Mouse (Mus musculus) thymus, postnatal 25 days (tissue): ENCODE results near the gene Gm3045.

Source experiments
- DNase-seq: peaks from one replicate; pipeline ENCODE4 v3.0.0; 2022

Gm3045 gene

DNA sequence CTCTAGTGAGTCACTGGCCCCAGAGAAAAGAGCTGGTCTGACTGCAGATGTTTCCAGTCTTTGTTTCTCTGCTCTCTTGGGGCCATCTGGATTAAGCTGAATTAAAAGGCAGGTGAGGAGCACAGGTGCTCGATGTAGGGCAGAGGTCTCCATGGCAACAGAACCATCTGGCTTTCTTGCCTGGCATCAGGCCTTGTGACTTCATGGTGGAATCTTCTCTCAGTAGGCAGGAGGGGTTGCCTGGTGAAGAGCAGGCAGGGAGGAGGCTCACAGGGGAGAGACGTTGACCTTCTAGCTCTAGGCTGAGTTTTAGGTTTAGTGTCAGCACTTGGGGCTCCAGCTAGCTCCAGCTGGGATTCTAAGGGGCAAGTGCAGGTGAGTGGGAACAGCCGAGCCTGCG is at the start of gene Gm3045:
TSS of gene Gm3045 (plus strand) at position 230 of the 400 bp plus-strand sequence.
- no peak for DNase-seq

GRCm38 (mm10) chr13:56380855-56381685 is 45.3 kb upstream of the Gm3045 start:
- no peak for DNase-seq

DNA sequence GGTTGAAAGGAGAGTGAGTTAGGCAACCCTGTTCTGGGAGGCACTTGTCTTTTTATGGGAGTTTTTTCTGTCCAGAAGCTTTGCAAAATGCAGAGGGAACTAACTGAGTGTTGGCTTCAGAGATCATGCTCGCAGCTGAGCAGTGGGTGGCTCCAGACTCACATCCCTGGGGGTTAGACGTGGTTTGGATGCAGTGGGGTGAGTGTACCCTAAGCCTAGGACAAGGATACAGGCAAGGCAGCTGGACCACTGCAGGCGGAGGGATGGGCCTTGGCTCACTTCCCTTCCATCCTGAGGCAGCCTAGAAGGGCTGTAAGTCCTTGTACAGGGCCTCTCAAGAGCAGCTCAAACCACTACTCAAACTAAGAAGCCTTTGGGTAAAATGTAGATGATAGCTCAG is 43.0 kb upstream of the Gm3045 start:
- DNase-seq = no peak

GRCm38 (mm10) chr13:56386411-56386810 is 40.0 kb upstream of the Gm3045 start:
- DNase-seq = no peak

DNA sequence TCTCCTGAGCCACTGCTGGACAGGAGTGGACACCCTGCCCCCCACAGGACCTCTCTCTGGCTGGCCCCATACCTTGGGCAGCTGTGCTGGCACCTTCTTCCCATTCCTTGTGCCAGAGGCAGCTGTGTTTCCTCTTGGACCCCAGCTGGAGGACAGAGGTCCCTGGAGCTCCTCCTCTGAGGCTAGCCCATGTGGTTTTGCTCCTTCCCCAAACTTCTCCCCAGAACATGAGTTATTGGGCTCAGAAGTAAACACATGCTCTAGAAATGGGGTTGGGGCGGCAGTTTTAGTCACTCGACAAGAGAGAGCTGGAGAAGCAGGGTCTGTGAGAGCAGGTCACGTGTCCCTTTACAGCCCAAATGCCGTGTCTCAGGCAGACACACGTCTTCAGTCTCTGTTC is 39.0 kb upstream of the Gm3045 start:
- DNase-seq = no peak

- DNase-seq = no peak
These were observed 38.4 kb upstream of the Gm3045 start for GRCm38 (mm10) chr13:56388042-56388441.

- DNase-seq = no peak
These were observed 28.8 kb upstream of the Gm3045 start for GRCm38 (mm10) chr13:56397572-56397971.

- DNase-seq = no peak
These were observed 25.2 kb upstream of the Gm3045 start for GRCm38 (mm10) chr13:56401186-56401585.

- no peak for DNase-seq
These were observed 22.9 kb upstream of the Gm3045 start for GRCm38 (mm10) chr13:56403381-56404086.

- DNase-seq = no peak
These were observed 21.8 kb upstream of the Gm3045 start for GRCm38 (mm10) chr13:56404511-56405140.

- DNase-seq = no peak
These were observed 14.0 kb upstream of the Gm3045 start for GRCm38 (mm10) chr13:56412286-56412873.

DNA sequence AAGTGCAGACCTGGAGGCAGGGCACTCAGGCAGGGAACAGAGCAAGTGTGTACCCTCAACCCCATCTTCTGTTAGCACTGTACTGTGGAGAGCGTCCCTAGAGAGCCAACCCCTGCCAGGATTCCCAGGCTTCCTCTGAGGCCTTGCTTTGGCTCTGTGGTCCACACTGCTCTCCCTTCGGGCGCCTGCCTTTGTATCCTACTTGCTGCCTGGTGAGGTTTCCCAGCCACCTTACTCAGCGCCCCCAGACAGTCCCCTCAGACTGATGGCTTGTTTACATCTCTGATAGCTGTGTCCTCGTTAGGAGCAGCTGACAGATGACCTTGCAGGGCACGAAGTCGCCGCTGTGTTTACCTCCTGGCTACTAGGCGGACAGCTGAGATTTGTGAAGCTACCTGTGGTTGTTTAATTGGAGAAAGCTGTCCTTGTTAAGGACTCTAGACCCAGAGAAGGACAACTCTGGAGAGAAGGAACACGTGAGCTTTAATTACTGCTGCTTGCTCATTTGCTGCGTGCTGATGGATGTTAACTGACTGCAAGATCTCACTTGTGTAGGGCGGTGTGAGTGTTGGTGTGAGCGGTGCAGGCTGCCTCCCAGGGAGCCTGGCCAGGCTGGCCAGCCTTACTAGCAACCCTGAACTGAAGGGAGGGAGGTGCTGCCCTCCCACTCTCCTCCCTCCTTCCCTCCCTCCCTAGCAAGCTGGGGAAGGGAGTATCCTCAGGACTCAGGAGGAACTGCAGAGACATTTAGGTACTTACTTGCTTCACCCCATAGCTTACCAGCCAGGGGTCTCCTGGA is 7.5 kb upstream of the Gm3045 start:
- DNase-seq = no peak

- no peak for DNase-seq
These were observed 6.9 kb upstream of the Gm3045 start for GRCm38 (mm10) chr13:56419538-56419937.

DNA sequence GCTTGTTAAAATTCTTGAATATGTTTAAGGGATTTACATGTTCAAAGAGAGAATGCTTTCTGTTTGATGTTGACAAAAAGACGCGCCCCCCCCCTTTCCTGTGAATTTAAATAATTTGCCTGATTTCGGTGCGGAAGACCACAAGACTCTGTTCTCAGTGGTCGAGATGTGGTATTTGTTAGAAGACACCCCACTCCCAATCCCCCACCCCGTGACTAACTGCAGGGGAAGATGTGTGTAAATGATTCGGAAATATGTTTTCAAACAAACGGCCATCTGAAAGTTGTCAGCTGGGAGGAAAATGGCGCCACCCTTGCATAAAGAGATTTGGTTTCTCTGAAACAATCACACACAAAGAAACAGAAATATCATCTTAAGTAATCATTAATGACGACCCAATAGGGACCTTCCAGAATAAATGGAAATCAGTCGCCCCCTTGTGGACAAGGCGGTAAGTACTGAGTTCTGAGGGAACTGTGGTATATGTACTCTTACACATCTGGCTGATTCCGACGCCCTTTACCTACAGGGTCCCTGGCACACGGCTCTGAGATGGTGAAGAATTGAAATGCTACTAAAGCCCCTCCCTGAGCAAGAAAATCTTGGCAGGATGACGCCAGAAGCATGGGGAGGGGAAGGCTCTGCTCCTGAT is 4.2 kb upstream of the Gm3045 start:
- peak; percentile 47 for DNase-seq

DNA sequence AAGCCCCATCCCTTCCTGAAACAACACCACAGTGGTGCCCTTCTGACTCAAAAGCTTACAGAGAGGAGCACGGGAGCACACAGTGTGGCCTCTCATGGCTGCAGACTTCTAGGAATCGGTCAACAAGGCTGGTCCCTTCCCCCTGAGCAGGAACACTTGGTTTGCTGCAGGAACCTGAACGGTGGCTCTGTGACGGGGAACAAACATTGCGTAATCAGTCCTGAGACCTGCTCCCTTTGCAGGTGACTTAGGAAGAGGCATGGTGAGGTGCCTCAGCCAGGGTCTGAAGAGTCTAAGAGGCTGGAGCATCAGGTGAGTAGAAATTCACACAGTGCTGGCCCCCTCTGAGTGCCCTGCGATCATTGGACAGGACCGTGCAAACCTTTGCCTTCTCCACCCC is 463 bp upstream of the Gm3045 start:
- DNase-seq = no peak

DNA sequence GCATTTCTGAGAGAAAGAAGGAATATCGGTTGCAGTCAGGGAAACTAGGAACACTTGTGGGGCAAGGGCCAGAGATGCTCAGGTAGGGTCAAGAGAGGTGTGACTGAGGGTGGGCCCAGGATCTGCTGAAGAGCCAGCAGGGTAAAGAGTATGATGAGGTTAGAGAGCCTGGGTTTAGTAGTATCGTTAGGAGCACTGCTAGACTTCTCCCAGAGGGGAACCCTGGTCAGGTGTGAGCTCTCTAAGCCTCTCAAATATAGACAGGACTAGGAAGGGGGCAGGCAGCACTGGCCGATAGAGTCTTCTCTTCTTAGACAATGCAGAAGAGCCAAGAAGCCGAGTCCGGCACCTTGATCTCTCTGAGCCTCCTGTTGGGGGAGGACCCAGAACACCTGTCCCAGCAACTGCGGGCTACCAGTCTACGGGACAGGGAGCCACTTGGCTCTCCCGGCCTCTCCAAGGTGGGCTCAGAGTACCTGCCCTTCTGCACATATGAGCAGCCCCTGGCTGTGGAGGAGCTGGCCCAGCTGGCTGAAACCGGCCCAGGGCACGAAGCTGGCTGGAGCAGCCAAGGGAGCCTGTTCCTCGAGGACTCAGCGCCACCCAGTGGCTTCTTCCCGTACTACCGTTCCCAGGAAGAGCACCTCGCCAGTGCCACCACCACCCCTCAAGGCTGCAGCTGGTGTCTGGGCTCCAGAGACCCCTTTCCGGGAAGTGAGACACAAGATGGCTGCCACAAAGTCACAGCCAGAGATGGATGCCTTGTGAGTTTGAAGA is 2.5 kb downstream of the Gm3045 start:
- peak; percentile 40 for DNase-seq

DNA sequence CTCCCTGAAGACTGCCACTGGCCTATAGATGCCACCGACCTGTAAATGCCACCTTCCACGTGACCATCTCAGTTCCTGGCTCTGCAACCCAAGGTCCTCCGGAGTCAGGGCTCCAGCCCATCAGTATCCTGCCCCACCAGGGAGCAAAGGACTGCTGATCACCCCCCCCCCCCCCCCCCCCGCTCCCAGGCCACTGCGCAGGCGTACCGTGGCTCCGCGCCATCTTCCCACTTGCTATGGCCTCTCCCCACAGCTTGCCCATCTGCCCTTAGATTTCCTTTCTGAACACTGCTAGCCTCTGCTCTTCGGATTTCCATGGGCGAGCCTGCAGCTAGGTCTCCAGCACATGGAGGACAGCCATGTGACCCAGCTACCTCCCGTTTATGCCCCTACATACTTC is 6.1 kb downstream of the Gm3045 start:
- DNase-seq = no peak

DNA sequence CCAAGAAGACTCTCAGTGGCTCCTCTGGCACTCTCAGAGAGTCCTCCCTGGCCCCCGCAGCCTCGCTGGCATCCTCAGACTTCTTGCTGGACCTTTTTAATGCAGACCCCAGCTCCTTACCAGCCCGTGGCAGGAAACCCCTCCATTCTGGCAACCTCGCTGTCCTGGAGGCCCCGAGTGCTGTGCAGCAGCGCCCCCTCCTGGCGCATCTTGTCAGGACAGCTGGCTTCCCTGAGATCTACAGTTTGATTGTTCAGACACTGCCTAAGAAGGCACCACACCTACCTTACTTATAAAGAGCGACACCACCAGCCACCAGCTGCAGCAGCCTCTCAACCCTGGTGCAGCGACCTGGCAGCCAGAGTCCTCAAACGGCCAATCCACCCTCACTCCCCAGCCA is 7.1 kb downstream of the Gm3045 start:
- DNase-seq = peak; percentile 52

DNA sequence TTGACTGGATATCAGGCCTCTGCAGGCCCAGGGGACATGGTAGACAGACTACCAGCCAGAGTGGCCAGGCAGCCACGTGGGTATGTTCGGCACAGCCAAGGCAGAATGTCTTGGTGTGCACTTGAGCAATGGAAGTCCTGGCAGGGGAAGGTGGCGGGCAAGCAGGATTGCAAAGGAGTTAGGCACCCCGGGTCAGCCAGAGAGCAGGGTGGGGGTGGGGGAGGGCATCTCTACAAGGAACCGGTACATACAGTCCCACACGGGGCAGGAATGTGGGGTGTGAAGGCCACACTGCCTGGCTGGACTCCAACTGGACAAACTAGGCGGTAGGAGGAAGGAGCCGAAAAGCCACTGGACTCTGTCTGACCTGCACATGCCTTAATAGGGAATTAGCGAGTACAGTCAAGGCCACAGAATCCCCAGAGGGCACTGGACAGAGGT is 7.9 kb downstream of the Gm3045 start:
- no peak for DNase-seq

- DNase-seq = no peak
These were observed 9.4 kb downstream of the Gm3045 start for GRCm38 (mm10) chr13:56435615-56436287.
